Mouse (Mus musculus): ENCODE data around the gene Olfr1378.

DNA sequence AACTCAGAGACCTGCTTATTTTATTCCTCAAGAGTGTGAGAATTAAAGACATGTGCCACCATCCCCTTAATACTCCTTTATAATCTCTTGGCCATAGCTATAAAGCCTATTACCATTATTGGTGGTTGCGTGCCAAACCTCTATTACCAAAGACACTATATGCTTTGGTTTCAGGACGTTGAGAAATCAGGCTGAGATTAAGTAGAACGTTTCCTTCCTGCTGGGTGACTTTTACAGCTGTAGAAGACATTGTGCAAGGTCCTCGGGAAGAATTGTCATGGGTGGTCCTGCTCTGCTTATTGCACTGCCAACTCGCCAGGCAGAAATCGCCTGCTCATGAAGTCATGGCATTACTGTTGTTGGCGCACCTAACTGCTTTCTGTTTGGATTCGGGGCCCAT lies 27.9 kb upstream of the Olfr1378 start:
- TF ChIP-seq EP300 (IDR thresholded peaks at IDR 0.05; ENCODE audit: low read depth) (no peak), CTCF (IDR thresholded peaks at IDR 0.05; ENCODE audit: low read depth) (no peak)

All from heart, postnatal 0 days (tissue).